Mouse (Mus musculus) myocyte (in vitro differentiated cells): Measurements from ENCODE around the gene Mtrf1l. TPM values are rescaled to one million over a fixed set of nuclear protein-coding genes. Genes with fewer than 3 reads are reported as not detected.

Source experiments
- H3K27me3 ChIP-seq: one replicate; pipeline ENCODE4 v1.6.1; 2011; ENCODE audit not compliant: control insufficient read depth, insufficient read depth, insufficient read length
- H3K36me3 ChIP-seq: one replicate; pipeline ENCODE4 v1.6.1; 2011; ENCODE audit not compliant: control insufficient read depth, insufficient read depth
- H3K4me2 ChIP-seq: one replicate; pipeline ENCODE4 v1.6.1; 2011; ENCODE audit warnings: low read depth, control low read depth
- H3K4me3 ChIP-seq: one replicate; pipeline ENCODE4 v1.5.1; 2011; ENCODE audit warnings: mild to moderate bottlenecking, control low read depth, moderate library complexity
- H3K79me2 ChIP-seq: one replicate; pipeline ENCODE4 v1.6.1; 2011; ENCODE audit not compliant: control insufficient read depth, insufficient read depth
- H3ac ChIP-seq: one replicate; pipeline ENCODE4 v1.6.1; 2011; ENCODE audit not compliant: control insufficient read depth, insufficient read length
- CEBPB ChIP-seq: IDR thresholded peaks from 2 replicates; pipeline ENCODE4 v1.6.1; 2011; ENCODE audit warnings: mild to moderate bottlenecking, moderate library complexity; ENCODE audit not compliant: poor library complexity, insufficient read depth, severe bottlenecking
- E2F4 ChIP-seq: IDR thresholded peaks from one replicate; pipeline ENCODE4 v1.6.1; 2011; ENCODE audit warnings: mild to moderate bottlenecking, control low read depth, moderate library complexity; ENCODE audit not compliant: insufficient read depth
- MAX ChIP-seq: IDR thresholded peaks from one replicate; pipeline ENCODE4 v1.6.1; 2011; ENCODE audit warnings: low read depth, mild to moderate bottlenecking, control low read depth
- MYOD1 ChIP-seq, 3 experiments: IDR thresholded peaks; one replicate each; pipeline ENCODE4 v1.6.1; 2011; ENCODE audit warnings: control low read depth in 2 of 3, low read depth in 2 of 3, mild to moderate bottlenecking in 2 of 3, moderate library complexity in 1 of 3; ENCODE audit not compliant: insufficient read length in 2 of 3, control insufficient read depth in 1 of 3
- MYOG ChIP-seq, 3 experiments: IDR thresholded peaks; one replicate each; pipeline ENCODE4 v1.6.1; 2011; ENCODE audit warnings: control low read depth in 2 of 3, low read depth in 2 of 3, mild to moderate bottlenecking in 2 of 3; ENCODE audit not compliant: insufficient read length in 2 of 3, control insufficient read depth in 1 of 3, insufficient read depth in 1 of 3
- POLR2A ChIP-seq: IDR thresholded peaks from one replicate; pipeline ENCODE4 v1.6.1; 2011; ENCODE audit warnings: low read depth, mild to moderate bottlenecking, control low read depth, moderate library complexity; ENCODE audit not compliant: insufficient read length
- POLR2AphosphoS2 ChIP-seq: IDR thresholded peaks from one replicate; pipeline ENCODE4 v1.6.1; 2011; ENCODE audit warnings: low read depth, control low read depth; ENCODE audit not compliant: insufficient read length
- REST ChIP-seq: IDR thresholded peaks from one replicate; pipeline ENCODE4 v1.6.1; 2011; ENCODE audit warnings: mild to moderate bottlenecking, control low read depth, moderate library complexity; ENCODE audit not compliant: insufficient read depth, insufficient read length
- SRF ChIP-seq: IDR thresholded peaks from one replicate; pipeline ENCODE4 v1.6.1; 2011; ENCODE audit warnings: low read depth; ENCODE audit not compliant: control insufficient read depth, insufficient read length
- TCF12 ChIP-seq: IDR thresholded peaks from one replicate; pipeline ENCODE4 v1.6.1; 2011; ENCODE audit warnings: mild to moderate bottlenecking, control low read depth; ENCODE audit not compliant: poor library complexity, insufficient read depth, severe bottlenecking
- TCF3 ChIP-seq: IDR thresholded peaks from one replicate; pipeline ENCODE4 v1.6.1; 2011; ENCODE audit warnings: low read depth, control low read depth; ENCODE audit not compliant: insufficient read length
- USF1 ChIP-seq: IDR thresholded peaks from one replicate; pipeline ENCODE4 v1.6.1; 2011; ENCODE audit warnings: low read depth, mild to moderate bottlenecking, control low read depth, moderate library complexity
- polyA plus RNA-seq: library from polyadenylated mRNA; unstranded; fragments of >200 nt; fragmentation: generic; extraction: Trizol; gene quantifications from one replicate; pipeline ENCODE4 v1.2.1, GENCODE M21; 2012; ENCODE audit warnings: missing spikeins

The Mtrf1l gene
- polyA plus RNA-seq, 1 experiment: 2.7 TPM

- no peak for TF ChIP-seq TCF12
- TF ChIP-seq E2F4: no peak
- no peak overlapping the region for H3ac ChIP-seq
- no peaks in the 10 kb centered on the region for H3K36me3 ChIP-seq
- no peak overlapping the region for H3K4me3 ChIP-seq
- H3K27me3 ChIP-seq: no peaks in the 10 kb centered on the region
- no peaks in the 10 kb centered on the region for H3K79me2 ChIP-seq
- no peak overlapping the region for H3K4me2 ChIP-seq
Observed at GRCm38 (mm10) chr10:5862669-5863068, 39.0 kb upstream of the Mtrf1l start.

- no peaks in the 10 kb centered on the region for H3K27me3 ChIP-seq
- no peak overlapping the region for H3K4me2 ChIP-seq
- no peak overlapping the region for H3K4me3 ChIP-seq
- H3ac ChIP-seq: no peak overlapping the region
- H3K79me2 ChIP-seq: no peaks in the 10 kb centered on the region
- no peaks in the 10 kb centered on the region for H3K36me3 ChIP-seq
- TF ChIP-seq MYOG (IDR thresholded peaks at IDR 0.05; ENCODE audit: control insufficient read depth in 1 of 3, insufficient read depth in 1 of 3, insufficient read length in 2 of 3, low read depth in 2 of 3) (no peak), TCF3 (no peak), E2F4 (no peak), TCF12 (no peak), SRF (no peak), MAX (no peak), REST (no peak), USF1 (no peak), POLR2A (no peak), CEBPB (no peak), MYOD1 (IDR thresholded peaks at IDR 0.05; ENCODE audit: control insufficient read depth in 1 of 3, insufficient read length in 2 of 3, low read depth in 2 of 3) (no peak), POLR2AphosphoS2 (no peak)
Observed at GRCm38 (mm10) chr10:5860849-5861248, 37.1 kb upstream of the Mtrf1l start.

DNA sequence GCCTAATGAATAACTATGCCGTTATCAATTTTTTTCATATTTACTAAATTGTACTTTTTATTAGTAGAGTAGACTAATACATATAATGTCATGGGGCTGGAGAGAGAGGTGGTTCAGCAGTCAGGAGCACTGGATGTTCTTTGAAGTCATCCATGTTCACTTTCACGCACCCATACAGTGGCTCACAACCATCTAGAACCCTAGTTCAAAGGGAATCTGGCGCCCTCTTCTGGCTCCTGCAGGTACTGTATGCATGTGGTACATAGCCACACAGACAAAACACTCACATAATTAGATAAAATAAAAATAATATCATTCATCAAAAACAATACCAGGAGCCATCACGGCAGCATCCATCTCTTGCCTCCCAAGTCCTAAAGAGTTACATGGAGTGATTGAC is 36.0 kb upstream of the Mtrf1l start:
- H3K36me3 ChIP-seq: no peaks in the 10 kb centered on the region
- TF ChIP-seq SRF (no peak), TCF3 (no peak), MYOG (IDR thresholded peaks at IDR 0.05; ENCODE audit: control insufficient read depth in 1 of 3, insufficient read depth in 1 of 3, insufficient read length in 2 of 3, low read depth in 2 of 3) (no peak), USF1 (no peak), POLR2AphosphoS2 (no peak), REST (no peak), CEBPB (no peak), E2F4 (no peak), MYOD1 (IDR thresholded peaks at IDR 0.05; ENCODE audit: control insufficient read depth in 1 of 3, insufficient read length in 2 of 3, low read depth in 2 of 3) (no peak), MAX (no peak), TCF12 (no peak), POLR2A (no peak)
- H3K79me2 ChIP-seq: no peaks in the 10 kb centered on the region

DNA sequence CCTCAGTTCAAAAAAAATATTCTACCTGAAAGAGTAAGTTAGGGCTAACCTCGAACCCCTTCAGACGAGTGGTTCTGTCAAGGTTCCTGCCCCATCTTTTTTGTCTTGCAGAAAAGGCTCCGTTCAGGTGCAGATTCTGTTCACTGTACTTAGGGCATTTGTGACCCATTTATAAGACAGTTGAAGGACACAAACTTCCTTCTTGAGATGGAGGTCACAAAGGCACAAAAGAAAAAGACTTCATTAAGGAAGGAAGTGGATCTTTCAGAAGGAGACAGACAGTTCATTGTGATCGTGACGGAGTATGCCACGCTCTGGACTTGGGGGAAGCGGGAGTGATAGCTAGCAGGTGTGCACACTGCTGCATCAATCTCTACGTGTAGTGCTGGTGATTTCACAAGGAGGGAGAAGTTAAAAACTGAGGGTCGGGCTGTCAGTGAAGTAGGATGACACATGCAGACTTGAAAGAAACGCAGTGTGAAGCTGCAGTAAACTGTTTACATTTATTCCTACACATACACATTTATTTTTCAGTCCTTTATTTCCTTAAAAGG is 34.4 kb upstream of the Mtrf1l start:
- Histone ChIP-seq H3K4me3 (no peak overlapping the region), H3K36me3 (no peaks in the 10 kb centered on the region), H3K79me2 (no peaks in the 10 kb centered on the region), H3ac (no peak overlapping the region), H3K27me3 (no peaks in the 10 kb centered on the region), H3K4me2 (no peak overlapping the region)
- TF ChIP-seq TCF12 (no peak), MYOG (IDR thresholded peaks at IDR 0.05; ENCODE audit: control insufficient read depth in 1 of 3, insufficient read depth in 1 of 3, insufficient read length in 2 of 3, low read depth in 2 of 3) (no peak), MAX (no peak), SRF (no peak), REST (no peak), MYOD1 (IDR thresholded peaks at IDR 0.05; ENCODE audit: control insufficient read depth in 1 of 3, insufficient read length in 2 of 3, low read depth in 2 of 3) (no peak), E2F4 (no peak), USF1 (no peak), POLR2A (no peak), TCF3 (no peak), POLR2AphosphoS2 (no peak), CEBPB (no peak)

More for the DNA sequence above, 36.0 kb upstream of the Mtrf1l start:
- no peak overlapping the region for H3ac ChIP-seq
- no peak overlapping the region for H3K4me2 ChIP-seq
- H3K27me3 ChIP-seq: no peaks in the 10 kb centered on the region
- no peak overlapping the region for H3K4me3 ChIP-seq

DNA sequence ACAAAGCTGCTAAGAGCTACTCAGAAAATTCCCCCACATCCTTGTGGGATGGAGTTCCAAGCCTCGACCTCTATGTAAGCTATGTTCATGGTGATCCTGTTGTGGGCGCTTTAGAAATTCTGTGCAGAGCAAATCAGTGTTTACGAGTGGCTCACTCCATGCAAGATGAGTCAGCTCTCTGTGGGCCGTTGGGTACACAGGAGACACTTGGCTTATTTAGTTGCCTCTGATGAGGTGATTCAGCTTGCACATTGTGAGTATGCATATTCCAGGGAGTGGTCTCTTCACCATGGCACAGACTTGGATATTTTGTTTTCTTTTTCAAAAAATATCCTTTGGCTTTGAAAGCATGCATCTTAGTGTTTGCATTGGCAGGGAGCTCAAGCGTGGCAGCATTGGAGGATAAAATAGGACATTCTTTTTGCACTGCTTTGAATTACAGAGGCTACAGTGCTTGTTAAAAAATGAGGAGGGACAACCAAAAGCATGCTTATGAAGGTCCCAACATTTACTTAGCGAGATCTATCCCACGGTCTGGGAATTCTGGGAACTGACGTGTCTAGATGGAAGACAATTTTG is 29.7 kb upstream of the Mtrf1l start:
- Histone ChIP-seq H3K4me3 (no peak overlapping the region), H3K36me3 (no peaks in the 10 kb centered on the region), H3K79me2 (no peaks in the 10 kb centered on the region), H3K27me3 (no peaks in the 10 kb centered on the region), H3ac (no peak overlapping the region), H3K4me2 (no peak overlapping the region)
- TF ChIP-seq REST (no peak), E2F4 (no peak)
